Comparison of ENCODE assay signal across 8 mouse cellular contexts in the genomic region with DNA sequence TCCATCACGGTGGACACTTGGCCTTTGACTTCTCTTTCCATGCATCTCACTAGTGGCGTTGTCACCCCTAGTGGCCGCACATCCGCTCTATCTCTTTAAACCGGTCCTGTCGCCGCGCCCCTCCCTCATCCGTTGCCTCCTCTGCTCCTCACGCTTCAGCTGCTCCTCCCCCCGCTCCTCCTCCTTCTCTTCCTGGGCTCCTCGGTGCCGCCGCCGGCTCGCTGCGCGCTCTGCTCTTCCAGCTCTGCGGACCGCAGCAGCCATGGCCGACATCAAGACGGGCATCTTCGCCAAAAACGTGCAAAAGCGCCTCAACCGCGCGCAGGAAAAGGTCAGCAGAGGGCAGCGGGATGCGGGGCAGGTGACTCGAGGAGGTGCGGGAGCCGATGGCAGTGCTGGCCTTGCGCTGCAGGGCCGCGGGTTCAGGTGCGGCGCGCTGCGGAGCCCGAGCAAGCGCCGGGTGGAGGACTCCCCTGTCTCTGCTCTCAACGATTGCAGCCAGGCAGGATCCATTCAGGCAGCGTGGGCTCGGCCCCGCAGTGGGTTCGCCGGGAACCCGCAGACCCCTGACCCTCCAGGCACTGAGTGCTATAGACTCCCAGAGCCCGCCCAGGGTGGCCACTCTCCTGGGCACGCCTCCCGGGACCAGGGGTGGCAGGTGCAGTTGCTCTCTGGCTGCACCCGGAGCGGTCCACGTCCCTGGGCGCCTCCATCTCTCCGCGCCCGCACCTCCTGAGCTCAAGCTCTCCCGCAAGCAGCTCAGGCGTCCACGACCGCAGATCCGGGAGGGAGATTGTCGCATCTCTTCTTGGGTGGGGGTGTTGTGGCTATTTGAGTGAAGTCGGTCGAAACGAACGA. TPM values are rescaled to one million over a fixed set of nuclear protein-coding genes. Genes with fewer than 3 reads are reported as not detected.
DNase-seq lines count a peak whose midpoint lies in the region; ATAC-seq and TF ChIP-seq lines count a peak whose summit lies in the region.

A gene (plus strand): TSS at position 35 of the 858 bp plus-strand sequence.

- intact Hi-C loops in heart, postnatal 36 days (cut with DNase I), result loop anchor here (5.0 kb wide), 1 partner anchor 74 kb away; no protein-coding TSS in a partner anchor

- peak within 1 kb of the TSS; percentile 90 for H3K9ac ChIP-seq in forebrain, postnatal 0 days
- no peak within 1 kb of the TSS for H3K9ac ChIP-seq in liver, embryonic 14.5 days (replicated peaks)
- peak within 1 kb of the TSS; percentile 98 for H3K9ac ChIP-seq in neural tube, embryonic 15.5 days (replicated peaks)

- 2% methylated on average over 68 of the region's 70 CpGs for WGBS in forebrain, postnatal 0 days
- 1% methylated on average over 70 of the region's 70 CpGs for WGBS in liver, embryonic 14.5 days (ENCODE audit: insufficient replicate concordance)
- under 1% methylated on average over 70 of the region's 70 CpGs for WGBS in neural tube, embryonic 15.5 days

- 0 out of 2 replicates have a peak, but pooled peaks cover 13% of the 10 kb centered on the region for H3K4me1 ChIP-seq in forebrain, postnatal 0 days (ENCODE audit: insufficient read depth)
- no peaks in the 10 kb centered on the region for H3K4me1 ChIP-seq in liver, embryonic 14.5 days (replicated peaks; ENCODE audit: control insufficient read depth in 2 of 2, insufficient read depth in 2 of 2, low read length in 1 of 2)
- peaks cover 24% of the 10 kb centered on the region for H3K4me1 ChIP-seq in neural tube, embryonic 15.5 days

- no peaks in the 10 kb centered on the region for H3K9me3 ChIP-seq in forebrain, postnatal 0 days (ENCODE audit: low read length)
- H3K9me3 ChIP-seq in liver, embryonic 14.5 days (ENCODE audit: control insufficient read depth, low read length), result no peaks in the 10 kb centered on the region
- H3K9me3 ChIP-seq in neural tube, embryonic 15.5 days (replicated peaks), result no peaks in the 10 kb centered on the region

- no peaks in the 10 kb centered on the region for H3K27me3 ChIP-seq in forebrain, postnatal 0 days (ENCODE audit: insufficient read depth, low read length)
- peaks cover 28% of the 10 kb centered on the region for H3K27me3 ChIP-seq in liver, embryonic 14.5 days (ENCODE audit: control insufficient read depth, insufficient read depth, low read length)
- H3K27me3 ChIP-seq in neural tube, embryonic 15.5 days (replicated peaks), result no peaks in the 10 kb centered on the region

- peak within 1 kb of the TSS; percentile 82 for H3K27ac ChIP-seq in forebrain, postnatal 0 days (ENCODE audit: low read depth, low read length)
- no peak within 1 kb of the TSS for H3K27ac ChIP-seq in liver, embryonic 14.5 days
- H3K27ac ChIP-seq in neural tube, embryonic 15.5 days (replicated peaks), result peak within 1 kb of the TSS; percentile 93

- TF ChIP-seq CTCF in forebrain, postnatal 0 days (IDR thresholded peaks at IDR 0.05; ENCODE audit: low read depth), result peak; percentile 73
- no peak for TF ChIP-seq CTCF in liver, embryonic 14.5 days (IDR thresholded peaks at IDR 0.05; ENCODE audit: low read depth)

- ATAC-seq in CD4-positive, CD25-positive, alpha-beta regulatory T cell, adult 4 months, result peak; percentile 71
- ATAC-seq in forebrain, postnatal 0 days, result peak; percentile 98
- no peak; the same call in 1 of the 2 replicates for ATAC-seq in liver, embryonic 14.5 days (ENCODE audit: insufficient read depth)
- ATAC-seq in neural tube, embryonic 15.5 days (ENCODE audit: low FRiP score), result peak; percentile 98

- DNase-seq in cerebellum, adult 18-20 months, result peak; percentile 92 to 97
- peak; percentile 86 for DNase-seq in forebrain, postnatal 0 days
- DNase-seq in heart, postnatal 36 days, result peak; percentile 20 to 33
- peak; percentile 88 for DNase-seq in layer of hippocampus, adult 11-12 months (ENCODE audit: low spot score)
- no peak for DNase-seq in liver, embryonic 14.5 days (ENCODE audit: low read depth in 3 of 3, low spot score in 3 of 3)
- peak; percentile 54 for DNase-seq in thymus, postnatal 14 days

- TF ChIP-seq EP300 in liver, embryonic 14.5 days (IDR thresholded peaks at IDR 0.05; ENCODE audit: low read depth), result no peak

- H3K4me2 ChIP-seq in forebrain, postnatal 0 days (ENCODE audit: low read depth), result peak within 1 kb of the TSS; percentile 65
- peak within 1 kb of the TSS; percentile 47 for H3K4me2 ChIP-seq in liver, embryonic 14.5 days (ENCODE audit: low read depth)
- H3K4me2 ChIP-seq in neural tube, embryonic 15.5 days, result peak within 1 kb of the TSS; percentile 68

- no peaks in the 10 kb centered on the region for H3K36me3 ChIP-seq in forebrain, postnatal 0 days (ENCODE audit: insufficient read depth)
- no peaks in the 10 kb centered on the region for H3K36me3 ChIP-seq in liver, embryonic 14.5 days (replicated peaks; ENCODE audit: control insufficient read depth, insufficient read depth, low read depth)
- H3K36me3 ChIP-seq in neural tube, embryonic 15.5 days, result no peaks in the 10 kb centered on the region

- peak within 1 kb of the TSS; percentile 87 for H3K4me3 ChIP-seq in forebrain, postnatal 0 days (ENCODE audit: low read depth, low read length)
- H3K4me3 ChIP-seq in liver, embryonic 14.5 days (ENCODE audit: insufficient read depth in 1 of 2, low read depth in 2 of 2, low read length in 2 of 2), result peak within 1 kb of the TSS; percentile 33 to 41
- H3K4me3 ChIP-seq in neural tube, embryonic 15.5 days (replicated peaks), result peak within 1 kb of the TSS; percentile 94

RNA-seq across cellular contexts. Expression of the gene that starts here (rescaled TPM):
- polyA plus RNA-seq in CD4-positive, CD25-positive, alpha-beta regulatory T cell, adult 4 months (2017; shearing (Covaris generic)), result under 1 TPM in 1 of 2 experiments, not detected in 1; 0.63 TPM
- 113 and 118 TPM in 2 replicates for total RNA-seq in forebrain, postnatal 0 days (2014; rRNA removed)
- polyA plus RNA-seq in forebrain, postnatal 0 days (2015; fragmentation: Nextera tagmentation; extraction: Ambion mirVana), result 55.8 and 67.8 TPM in 2 replicates
- 1 to 10 TPM; 1.1 TPM for total RNA-seq in heart, postnatal 36 days (2021)
- 0.15 and 0.20 TPM in 2 replicates for polyA plus RNA-seq in liver, embryonic 14.5 days (2012; rRNA removed)
- polyA plus RNA-seq in liver, embryonic 14.5 days (2014; fragmentation: Nextera tagmentation; extraction: Ambion mirVana), result 0.10 TPM in 1 of 2 replicates, not detected in the other
- 77.2 and 83.8 TPM in 2 replicates for polyA plus RNA-seq in neural tube, embryonic 15.5 days (2015; fragmentation: Nextera tagmentation; extraction: Ambion mirVana)

Comparison
In these comparisons a context has a peak if more than half of its experiments do, and no peak if none do; other contexts are left out.
1. RNA of the gene that starts here (total RNA-seq): 113 to 118 TPM in forebrain, postnatal 0 days; 1.1 TPM in heart, postnatal 36 days; every median in the first group is over 10 times any median in the second.
2. RNA of the gene that starts here (polyA plus RNA-seq): 77.2 to 83.8 TPM in neural tube, embryonic 15.5 days and 55.8 to 67.8 TPM in forebrain, postnatal 0 days; 0.63 TPM in CD4-positive, CD25-positive, alpha-beta regulatory T cell, adult 4 months and 0.10 to 0.20 TPM in liver, embryonic 14.5 days; every median in the first group is over 10 times any median in the second.
3. Peak in ATAC-seq in CD4-positive, CD25-positive, alpha-beta regulatory T cell, adult 4 months; RNA of the gene not detected or under 1 TPM.
4. DNase-seq: peak in cerebellum, adult 18-20 months (2 of 2), forebrain, postnatal 0 days (single experiment), heart, postnatal 36 days (2 of 2), layer of hippocampus, adult 11-12 months (single experiment) and thymus, postnatal 14 days (single experiment); none in liver, embryonic 14.5 days (0 of 3).
5. H3K4me3 ChIP-seq: peak in every context shown above with its lines; median percentile 94 in neural tube, embryonic 15.5 days; 87 in forebrain, postnatal 0 days; 37 in liver, embryonic 14.5 days.
6. Peak in every context shown above with its lines, with median percentiles within 50 percentile points of each other: H3K4me2 ChIP-seq.